Mouse (Mus musculus) cortical plate, adult 2 months (tissue): ENCODE measurements around the gene Olfr97. TPM values are rescaled to one million over a fixed set of nuclear protein-coding genes. Genes with fewer than 3 reads are reported as not detected.
"Not testable (repeated sequence)": the region's sequence is repeated elsewhere in the genome, so short reads cannot be mapped to it uniquely, and the experiment has no call there.

Source experiments
- H3K27ac ChIP-seq: fragments of 200-500 bp; 2 replicates; pipeline ENCODE4 v1.5.1; 2012; ENCODE audit warnings: low read length, control low read depth, inconsistent platforms; ENCODE audit not compliant: insufficient read depth
- H3K4me1 ChIP-seq: fragments of 200-500 bp; 2 replicates; pipeline ENCODE4 v1.6.1; 2011; ENCODE audit warnings: low read length; ENCODE audit not compliant: control insufficient read depth, insufficient read depth
- H3K4me3 ChIP-seq: fragments of 200-500 bp; 2 replicates; pipeline ENCODE4 v1.5.1; 2011; ENCODE audit warnings: mild to moderate bottlenecking, low read length, control low read depth; ENCODE audit not compliant: insufficient read depth
- CTCF ChIP-seq: fragments of 200-500 bp; IDR thresholded peaks from 2 replicates; pipeline ENCODE4 v1.5.1; 2011; ENCODE audit warnings: mild to moderate bottlenecking, control low read depth, low read length; ENCODE audit not compliant: insufficient read depth; ENCODE audit errors: extremely low read depth
- POLR2A ChIP-seq: fragments of 200-500 bp; IDR thresholded peaks from 2 replicates; pipeline ENCODE4 v1.6.1; 2011; ENCODE audit warnings: mild to moderate bottlenecking, low read length, control low read depth; ENCODE audit not compliant: insufficient read depth; ENCODE audit errors: extremely low read depth
- polyA plus RNA-seq: library from polyadenylated mRNA; depleted of rRNA; stranded (reverse); fragments of >200 nt; gene quantifications from 2 replicates; pipeline ENCODE4 v1.2.3, GENCODE M21; 2012; rRNA removed

Olfr97 gene
- polyA plus RNA-seq = not detected in 2 replicates

GRCm38 (mm10) chr17:37237230-37237629 is at the start of gene Olfr97:
Gene Olfr97, minus strand, starts transcription at chr17:37237330.
- H3K4me1 ChIP-seq, H3K27ac ChIP-seq, H3K4me3 ChIP-seq: not testable (repeated sequence)

- H3K4me1 ChIP-seq = no peaks in the 10 kb centered on the region
- TF ChIP-seq CTCF = no peak
- no peak for TF ChIP-seq POLR2A
- no peak within 1 kb of the TSS for H3K4me3 ChIP-seq
- H3K27ac ChIP-seq = no peak within 1 kb of the TSS
Observed at GRCm38 (mm10) chr17:37283360-37283759, 46.2 kb upstream of the Olfr97 start, which contains the start of gene Olfr99. Gene Olfr99, minus strand, starts transcription at chr17:37283460.

- Histone ChIP-seq H3K4me3 (no peak overlapping the region), H3K27ac (no peak overlapping the region), H3K4me1 (no peaks in the 10 kb centered on the region)
- TF ChIP-seq CTCF (no peak), POLR2A (no peak)
Observed at GRCm38 (mm10) chr17:37280331-37280730, 43.2 kb upstream of the Olfr97 start.

GRCm38 (mm10) chr17:37276573-37276972 is 39.4 kb upstream of the Olfr97 start:
- Histone ChIP-seq H3K4me1 (no peaks in the 10 kb centered on the region), H3K27ac (no peak overlapping the region), H3K4me3 (no peak overlapping the region)
- TF ChIP-seq POLR2A = no peak
- TF ChIP-seq CTCF = no peak

DNA sequence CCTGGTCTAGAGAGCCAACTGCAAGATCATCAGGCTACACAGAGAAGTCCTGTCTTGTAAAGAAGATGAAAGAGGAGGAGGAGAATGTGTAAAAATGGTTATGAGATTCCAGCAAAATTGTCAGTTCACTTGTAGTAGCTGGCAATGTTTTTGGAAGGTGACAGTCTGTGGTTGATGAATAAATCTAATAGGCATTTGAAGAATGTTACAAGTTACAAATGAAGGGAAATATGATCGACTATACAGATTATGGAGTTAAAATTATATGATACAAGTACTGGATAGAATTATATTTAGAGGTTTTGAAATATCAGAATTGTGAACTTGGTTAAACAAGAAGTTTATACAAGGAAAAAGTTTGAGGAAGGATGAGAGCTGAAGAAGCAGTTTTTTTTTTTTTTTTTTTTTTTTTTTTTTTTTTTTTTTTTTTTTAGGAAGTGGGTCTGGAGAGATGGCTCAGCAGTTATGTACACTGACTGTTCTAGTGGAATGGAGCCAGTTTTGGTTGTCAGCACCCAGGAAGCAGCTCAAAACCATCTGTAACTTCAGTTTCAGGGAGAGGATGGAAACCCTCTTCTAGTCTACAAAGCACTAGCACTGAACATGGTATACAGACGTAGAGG is 38.6 kb upstream of the Olfr97 start:
- Histone ChIP-seq H3K4me1 (no peaks in the 10 kb centered on the region), H3K27ac (no peak overlapping the region), H3K4me3 (no peak overlapping the region)
- no peak for TF ChIP-seq CTCF
- TF ChIP-seq POLR2A = no peak

- Histone ChIP-seq H3K27ac (no peak overlapping the region), H3K4me3 (peak overlapping the region; percentile 70), H3K4me1 (no peaks in the 10 kb centered on the region)
- TF ChIP-seq POLR2A (no peak), CTCF (no peak)
Observed at GRCm38 (mm10) chr17:37270702-37271092, 33.6 kb upstream of the Olfr97 start.

DNA sequence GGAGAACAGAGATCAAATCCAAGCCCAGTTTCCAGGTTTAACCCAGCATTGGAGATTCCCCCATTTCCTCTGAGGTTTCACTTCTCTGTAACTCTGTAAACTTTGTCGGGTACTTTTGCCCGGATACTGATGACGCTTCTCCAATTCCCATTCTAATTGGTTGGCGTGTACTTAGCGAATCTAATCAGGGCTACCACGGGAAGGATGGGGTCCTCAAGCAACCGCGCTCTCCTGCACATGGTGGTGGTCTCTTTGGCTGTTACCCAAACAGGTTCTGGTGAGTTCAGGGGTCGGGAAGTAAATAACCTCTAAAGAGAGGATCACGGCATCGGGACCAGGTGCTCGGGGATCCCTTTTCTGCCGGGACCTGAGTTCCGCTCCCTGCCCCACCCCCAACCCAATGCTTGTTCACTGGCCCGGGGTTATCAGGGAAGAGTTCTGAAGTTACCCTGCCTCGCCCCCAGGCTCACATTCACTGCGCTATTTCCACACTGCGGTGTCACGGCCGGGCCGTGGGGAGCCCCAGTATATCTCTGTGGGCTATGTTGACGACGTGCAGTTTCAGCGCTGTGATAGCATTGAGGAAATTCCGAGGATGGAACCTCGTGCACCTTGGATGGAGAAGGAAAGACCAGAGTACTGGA is 33.0 kb upstream of the Olfr97 start, which contains the start of gene H2-M3:
Gene H2-M3, plus strand, starts transcription at position 163 of the 644 bp plus-strand sequence.
- Histone ChIP-seq H3K4me1 (no peaks in the 10 kb centered on the region), H3K4me3 (peak within 1 kb of the TSS; percentile 70), H3K27ac (no peak within 1 kb of the TSS)
- TF ChIP-seq POLR2A = no peak
- no peak for TF ChIP-seq CTCF

- no peak for TF ChIP-seq CTCF
- TF ChIP-seq POLR2A = no peak
- H3K4me1 ChIP-seq = no peaks in the 10 kb centered on the region
- no peak within 1 kb of the TSS for H3K27ac ChIP-seq
Observed at GRCm38 (mm10) chr17:37263626-37264025, 26.5 kb upstream of the Olfr97 start, which contains the start of gene Olfr98. Gene Olfr98, minus strand, starts transcription at chr17:37263749.

DNA sequence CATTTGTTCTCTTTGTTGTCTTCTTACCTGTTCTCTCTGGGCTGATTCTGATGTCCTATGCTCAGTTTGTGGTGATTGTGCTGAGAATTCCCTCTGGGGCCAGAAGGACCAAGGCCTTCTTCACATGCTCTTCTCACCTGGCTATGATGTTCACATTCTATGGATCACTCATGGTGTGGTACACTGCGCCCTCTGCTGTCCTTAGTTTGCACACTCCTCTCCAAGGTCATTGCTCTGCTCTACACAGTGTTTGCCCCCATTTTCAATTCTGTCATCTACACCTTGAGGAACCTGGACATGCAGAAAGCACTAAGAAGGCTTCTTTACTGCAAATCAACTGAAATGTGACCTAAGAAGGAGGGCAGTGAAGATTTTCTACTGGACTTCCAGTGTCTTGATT is 13.4 kb upstream of the Olfr97 start:
- Histone ChIP-seq H3K4me3 (no peak overlapping the region), H3K27ac (no peak overlapping the region), H3K4me1 (no peaks in the 10 kb centered on the region)
- TF ChIP-seq CTCF (peak; percentile 43), POLR2A (no peak)

More at GRCm38 (mm10) chr17:37263626-37264025, 26.5 kb upstream of the Olfr97 start, which contains the start of gene Olfr98:
- H3K4me3 ChIP-seq = no peak within 1 kb of the TSS

DNA sequence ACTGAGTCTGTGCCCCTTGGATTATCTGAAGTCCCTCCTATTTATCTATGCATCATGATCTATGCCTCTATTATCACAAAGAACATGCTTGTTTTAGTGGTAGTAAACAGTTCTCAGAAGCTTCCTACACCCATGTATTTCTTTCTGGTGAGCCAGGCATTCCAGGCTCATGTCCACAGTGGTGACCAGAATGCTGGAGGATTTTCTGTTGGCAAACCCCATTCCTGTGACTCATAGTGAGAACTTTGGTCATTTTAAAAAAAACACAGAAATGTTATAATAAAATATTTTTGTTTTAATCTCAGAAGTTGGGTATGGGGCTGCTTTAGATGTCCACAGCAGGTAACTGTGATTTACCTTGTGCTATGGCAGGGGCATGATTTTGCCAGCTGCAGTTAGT is 12.3 kb upstream of the Olfr97 start:
- H3K4me3 ChIP-seq = no peak overlapping the region
- no peaks in the 10 kb centered on the region for H3K4me1 ChIP-seq
- TF ChIP-seq CTCF (no peak), POLR2A (no peak)
- H3K27ac ChIP-seq = no peak overlapping the region

GRCm38 (mm10) chr17:37246715-37247114 is 9.6 kb upstream of the Olfr97 start:
- no peak overlapping the region for H3K27ac ChIP-seq
- H3K4me1 ChIP-seq = no peaks in the 10 kb centered on the region
- TF ChIP-seq CTCF (no peak), POLR2A (no peak)
- H3K4me3 ChIP-seq = no peak overlapping the region
